Mouse (Mus musculus) bone marrow, adult 2 months (tissue): Measurements from ENCODE around the gene Psmc3ip.

ENCODE experiments used
- CTCF ChIP-seq: fragments of 200-500 bp; IDR thresholded peaks from 2 replicates; pipeline ENCODE4 v1.5.1; 2011; ENCODE audit warnings: low read length, control low read depth; ENCODE audit not compliant: control insufficient read depth, insufficient read depth
- POLR2A ChIP-seq: fragments of 200-500 bp; IDR thresholded peaks from 2 replicates; pipeline ENCODE4 v1.6.1; 2011; ENCODE audit warnings: low read depth, mild to moderate bottlenecking, control low read depth, low read length, borderline replicate concordance; ENCODE audit not compliant: control insufficient read depth

DNA sequence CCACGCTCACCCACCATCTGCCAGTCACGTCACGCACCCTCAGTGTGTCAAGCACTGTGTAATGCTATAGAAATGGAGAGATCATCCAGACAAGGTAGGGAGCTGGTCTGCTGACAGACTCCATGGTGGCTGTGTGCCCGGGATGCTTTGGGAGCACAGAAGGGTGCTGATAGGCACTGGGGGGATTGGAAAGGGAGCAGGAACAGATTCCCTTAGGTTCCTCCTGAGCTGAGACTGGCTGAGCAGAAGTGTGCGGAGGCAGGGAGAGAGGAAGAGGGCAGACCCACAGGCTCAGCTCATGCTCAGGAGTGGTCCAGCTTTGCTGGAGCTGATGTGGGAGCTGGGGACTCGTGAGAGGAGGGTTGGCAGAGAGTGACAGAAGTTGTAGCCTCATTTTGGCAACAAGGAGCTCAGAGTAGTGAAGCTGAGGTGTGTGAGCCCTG lies 44.2 kb downstream of the Psmc3ip start:
- TF ChIP-seq CTCF (no peak), POLR2A (no peak)
